Mouse (Mus musculus): Measurements from ENCODE around the gene Tmem63a.

- TF ChIP-seq POLR2A (IDR thresholded peaks at IDR 0.05; ENCODE audit: extremely low read depth, insufficient read depth, low read length) = no peak
- TF ChIP-seq CTCF (IDR thresholded peaks at IDR 0.05; ENCODE audit: low read depth, low read length) = no peak
Observed at GRCm38 (mm10) chr1:180913797-180914196, 28.3 kb upstream of the Tmem63a start.
